Mouse (Mus musculus): Measurements from ENCODE around the gene Rbm11.

Rbm11 gene

DNA sequence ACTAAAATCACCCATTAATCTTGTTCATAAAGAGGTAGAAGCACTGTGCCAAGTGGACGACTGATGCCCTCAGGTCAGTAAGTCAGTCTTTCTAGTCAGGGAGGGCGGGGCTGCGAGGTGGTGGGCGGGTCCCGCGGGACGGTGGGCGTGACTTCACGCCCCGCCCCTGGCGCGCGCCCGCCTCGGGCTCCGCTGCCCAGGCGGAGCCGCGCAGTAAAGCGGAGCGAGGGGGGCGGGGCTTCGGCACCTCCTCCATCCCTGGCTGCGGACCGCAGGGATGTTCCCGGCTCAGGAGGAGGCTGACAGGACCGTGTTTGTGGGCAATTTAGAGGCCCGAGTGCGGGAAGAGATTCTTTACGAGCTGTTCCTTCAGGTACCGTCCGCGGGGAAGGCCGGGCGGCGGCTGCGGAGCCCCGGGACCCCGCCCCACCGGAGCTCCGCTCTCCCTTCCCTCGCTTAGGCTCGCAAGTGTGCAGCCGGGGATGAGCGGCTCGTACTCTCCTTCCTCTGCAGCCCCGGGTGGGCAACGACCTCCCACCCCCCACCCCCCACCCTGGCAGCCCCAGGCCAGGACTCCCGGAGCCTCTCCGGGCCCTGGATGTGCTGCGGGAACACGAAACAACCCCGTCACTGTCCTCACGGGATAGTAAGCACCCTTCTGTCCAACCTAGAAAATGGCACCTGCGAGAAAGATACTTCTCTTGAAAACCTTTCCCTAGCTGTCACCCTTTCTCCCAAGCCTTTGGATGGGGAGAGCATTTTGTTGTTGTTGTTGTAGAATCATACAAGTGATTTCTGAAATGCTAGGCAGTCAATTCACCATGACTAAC, at the start of gene Rbm11:
TSS of gene Rbm11 (plus strand) at position 174 of the 830 bp plus-strand sequence.
- DNase-seq (ENCODE audit: low spot score in 2 of 2): peak; percentile 52 to 57

DNA sequence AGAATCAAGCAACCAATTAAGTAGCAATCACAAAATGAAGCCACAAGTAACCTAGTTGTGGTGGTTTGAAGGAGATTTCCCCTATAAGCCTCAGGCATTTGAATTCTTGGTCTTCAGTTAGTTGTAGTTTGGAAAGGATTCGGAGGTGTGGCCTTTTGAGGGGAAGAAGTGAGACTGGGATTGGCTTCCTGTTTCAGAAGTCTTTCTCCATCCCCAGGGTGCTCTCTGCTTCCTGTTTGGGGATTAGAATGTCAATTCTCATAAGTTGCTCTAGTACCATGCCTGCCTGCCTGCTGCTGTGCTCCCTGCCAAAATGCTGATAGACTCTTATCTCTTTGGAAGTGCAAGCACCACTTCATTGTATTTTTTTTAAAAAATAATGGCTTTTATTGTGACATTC, 47.3 kb upstream of the Rbm11 start:
- no peak for DNase-seq (ENCODE audit: low spot score in 2 of 2)

DNA sequence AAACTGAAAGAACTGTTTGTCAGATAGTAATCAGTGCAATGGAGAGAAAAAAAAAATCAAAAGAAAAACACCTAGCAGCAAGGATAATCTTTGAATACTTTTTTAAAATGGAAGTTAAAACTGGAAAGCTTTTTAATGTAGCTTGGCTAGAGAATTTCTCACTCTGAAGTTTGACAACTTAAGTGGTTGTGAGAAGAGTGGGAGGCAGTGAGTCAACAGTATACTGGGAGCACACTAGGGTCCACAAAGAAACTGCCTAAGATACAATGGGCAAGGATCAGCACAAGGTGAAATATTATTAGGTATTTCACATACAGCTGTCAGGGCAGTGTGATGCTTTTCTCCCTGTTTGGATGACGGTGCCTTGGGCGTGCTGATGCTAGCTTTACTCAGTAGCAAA, 29.7 kb upstream of the Rbm11 start:
- no peak for DNase-seq (ENCODE audit: low spot score in 2 of 2)

GRCm38 (mm10) chr16:75582279-75582678, 10.4 kb upstream of the Rbm11 start:
- no peak for DNase-seq (ENCODE audit: low spot score in 2 of 2)

GRCm38 (mm10) chr16:75585961-75586360, 6.7 kb upstream of the Rbm11 start, which contains the start of gene Lipi:
TSS of gene Lipi (minus strand) at chr16:75586061.
- no peak for DNase-seq (ENCODE audit: low spot score in 2 of 2)

- DNase-seq (ENCODE audit: low spot score in 2 of 2): no peak
Measured at GRCm38 (mm10) chr16:75586466-75586865, 6.2 kb upstream of the Rbm11 start.

DNA sequence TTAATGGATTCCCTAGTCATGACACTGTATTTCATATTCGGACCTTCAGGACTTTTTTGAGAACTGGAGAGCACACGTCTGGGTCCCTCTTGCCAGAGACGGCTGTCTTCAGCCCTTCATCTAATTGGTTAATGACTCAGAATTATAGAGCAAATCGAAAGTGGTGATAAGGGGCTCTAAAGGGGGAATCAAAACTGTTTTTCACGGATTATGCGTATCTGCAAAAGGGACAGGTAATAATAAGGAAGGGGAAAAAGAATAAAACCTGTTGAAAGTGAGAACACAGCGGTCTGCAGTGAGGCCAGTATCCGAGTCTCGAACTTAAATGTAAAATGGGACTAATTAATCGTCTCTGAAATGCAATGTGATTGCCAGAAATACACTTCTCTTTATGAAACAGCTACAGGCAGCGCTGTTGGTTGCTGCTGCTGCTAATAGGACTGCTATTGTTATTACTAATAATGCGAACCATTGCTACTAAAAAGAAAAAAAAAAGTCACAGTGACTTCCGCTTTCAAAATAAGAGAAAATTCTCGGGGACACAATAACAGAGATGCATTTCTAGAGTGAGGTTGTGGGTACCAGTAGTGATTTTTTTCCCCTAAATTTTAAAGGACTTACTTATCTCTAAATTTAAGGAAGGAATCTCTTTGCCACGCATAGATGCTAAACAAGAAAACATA, 998 bp downstream of the Rbm11 start:
- no peak for DNase-seq (ENCODE audit: low spot score in 2 of 2)

GRCm38 (mm10) chr16:75606415-75606814, 13.8 kb downstream of the Rbm11 start:
- no peak for DNase-seq (ENCODE audit: low spot score in 2 of 2)

- no peak for DNase-seq (ENCODE audit: low spot score in 2 of 2)
Measured at GRCm38 (mm10) chr16:75612561-75612960, 19.9 kb downstream of the Rbm11 start.

- DNase-seq (ENCODE audit: low spot score in 2 of 2): no peak
Measured at GRCm38 (mm10) chr16:75617651-75618349, 25.2 kb downstream of the Rbm11 start.

DNA sequence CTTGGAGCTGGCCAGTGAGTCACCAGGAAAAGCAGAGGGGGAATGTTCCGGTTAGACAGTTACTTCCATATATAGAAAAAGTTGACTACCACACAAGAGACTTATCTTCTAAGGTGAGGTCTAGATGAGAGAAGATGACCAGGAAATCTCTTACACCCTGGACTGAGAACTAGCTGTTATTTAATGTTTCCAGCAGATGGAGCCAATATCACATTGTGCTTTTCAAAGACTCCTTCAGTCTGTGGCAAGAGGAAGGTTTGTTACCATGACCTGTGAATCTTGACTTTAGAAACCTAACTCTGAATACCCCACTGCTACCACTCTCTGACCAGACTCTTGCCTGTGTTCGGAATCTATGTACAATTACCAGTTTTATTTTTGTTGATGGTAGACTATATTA, 35.2 kb downstream of the Rbm11 start:
- no peak for DNase-seq (ENCODE audit: low spot score in 2 of 2)
